Mouse (Mus musculus): ENCODE measurements around the gene Rab25. TPM values are rescaled to one million over a fixed set of nuclear protein-coding genes. Genes with fewer than 3 reads are reported as not detected.

The Rab25 gene
- polyA plus RNA-seq, 1 experiment from 2014 or later, result 1.6 TPM

DNA sequence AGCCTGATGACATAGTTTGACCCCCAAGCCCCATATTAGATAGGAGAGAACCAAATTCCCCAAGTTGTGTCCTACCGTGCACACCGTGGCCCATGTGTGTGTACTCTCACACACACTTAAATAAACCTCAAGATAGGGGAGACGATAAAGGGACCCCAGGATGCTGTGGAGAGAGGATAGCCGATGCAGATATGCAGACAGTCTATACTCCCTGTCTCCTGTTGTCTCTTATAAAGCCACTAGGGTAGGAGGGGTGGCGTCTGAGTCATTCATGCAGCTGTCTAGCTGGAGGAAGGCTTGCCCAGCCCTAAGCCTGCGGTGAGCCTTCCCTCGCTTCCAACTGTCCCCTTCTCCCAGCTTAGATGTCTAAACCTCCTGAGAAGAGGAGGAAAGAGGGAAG is 48.0 kb downstream of the Rab25 start:
- Histone ChIP-seq H3K4me1 (peaks cover 59% of the 10 kb centered on the region), H3K4me3 (no peak overlapping the region), H3K9me3 (no peaks in the 10 kb centered on the region), H3K27me3 (ENCODE audit: insufficient read depth, poor library complexity, severe bottlenecking) (peaks cover 13% of the 10 kb centered on the region), H3K36me3 (no peaks in the 10 kb centered on the region; the same call in 1 of the 2 replicates), H3K27ac (peak overlapping the region; percentile 49)
- DNase-seq (ENCODE audit: low spot score), result no peak
- 71% methylated on average over 7 of the region's 7 CpGs for WGBS

- DNase-seq (ENCODE audit: low spot score), result no peak
- no peaks in the 10 kb centered on the region for H3K9me3 ChIP-seq
- WGBS, result 77% methylated on average over 4 of the region's 4 CpGs
- no peak overlapping the region for H3K4me3 ChIP-seq
- peaks cover 63% of the 10 kb centered on the region for H3K4me1 ChIP-seq
- H3K27ac ChIP-seq, result no peak overlapping the region
- no peaks in the 10 kb centered on the region; the same call in 1 of the 2 replicates for H3K36me3 ChIP-seq
- H3K27me3 ChIP-seq (ENCODE audit: insufficient read depth, poor library complexity, severe bottlenecking), result peaks cover 13% of the 10 kb centered on the region
Observed at GRCm38 (mm10) chr3:88499580-88499979, 48.5 kb downstream of the Rab25 start.

GRCm38 (mm10) chr3:88495741-88496415 is 52.2 kb downstream of the Rab25 start:
- Histone ChIP-seq H3K4me3 (no peak overlapping the region), H3K9me3 (no peaks in the 10 kb centered on the region), H3K36me3 (no peaks in the 10 kb centered on the region; the same call in 1 of the 2 replicates), H3K4me1 (peaks cover 61% of the 10 kb centered on the region), H3K27ac (peak overlapping the region; percentile 91), H3K27me3 (ENCODE audit: insufficient read depth, poor library complexity, severe bottlenecking) (0 out of 2 replicates have a peak, but pooled peaks cover under 1% of the 10 kb centered on the region)
- DNase-seq (ENCODE audit: low spot score), result no peak
- 79% methylated on average over 10 of the region's 10 CpGs for WGBS

- no peak overlapping the region for H3K4me3 ChIP-seq
- peak; percentile 90 for DNase-seq (ENCODE audit: low spot score)
- H3K4me1 ChIP-seq, result peaks cover 61% of the 10 kb centered on the region
- H3K9me3 ChIP-seq, result no peaks in the 10 kb centered on the region
- peak overlapping the region; percentile 91 for H3K27ac ChIP-seq
- H3K36me3 ChIP-seq, result no peaks in the 10 kb centered on the region; the same call in 1 of the 2 replicates
- WGBS, result 36% methylated on average over 9 of the region's 9 CpGs
- H3K27me3 ChIP-seq (ENCODE audit: insufficient read depth, poor library complexity, severe bottlenecking), result no peaks in the 10 kb centered on the region
Observed at GRCm38 (mm10) chr3:88494836-88495628, 53.1 kb downstream of the Rab25 start.

- Histone ChIP-seq H3K36me3 (no peaks in the 10 kb centered on the region; the same call in 1 of the 2 replicates), H3K4me1 (peaks cover 69% of the 10 kb centered on the region), H3K27ac (peak overlapping the region; percentile 91), H3K9me3 (no peaks in the 10 kb centered on the region), H3K27me3 (ENCODE audit: insufficient read depth, poor library complexity, severe bottlenecking) (no peaks in the 10 kb centered on the region), H3K4me3 (peak overlapping the region; percentile 56)
- no peak for DNase-seq (ENCODE audit: low spot score)
- 72% methylated on average over 11 of the region's 11 CpGs for WGBS
Observed at GRCm38 (mm10) chr3:88493706-88494582, 54.2 kb downstream of the Rab25 start.

MicroRNAs encoded within 50 kb of the gene (microRNA counts, 519-probe panel; counts per million panel counts)
- not detected for microRNA mmu-miR-1905

Small RNA genes within 50 kb of the gene (microRNA-seq; reads per million reads assigned to microRNA genes)
- gene Mir1905, result not detected

Other genes starting within 250 kb of the Rab25 start
- gene Glmp, start 223.3 kb downstream of the Rab25 start, polyA plus RNA-seq (2016; fragmentation: Nextera tagmentation; extraction: Ambion mirVana), result 164 and 179 TPM in 2 replicates
- 2.5 and 2.6 TPM in 2 replicates for gene Tmem79, start 212.2 kb downstream of the Rab25 start, polyA plus RNA-seq (2016; fragmentation: Nextera tagmentation; extraction: Ambion mirVana)
- 64.5 and 76.0 TPM in 2 replicates for gene Smg5, start 212.0 kb downstream of the Rab25 start, polyA plus RNA-seq (2016; fragmentation: Nextera tagmentation; extraction: Ambion mirVana)
- 1.7 and 2.2 TPM in 2 replicates for gene Paqr6, start 183.7 kb downstream of the Rab25 start, polyA plus RNA-seq (2016; fragmentation: Nextera tagmentation; extraction: Ambion mirVana)
- gene Bglap3, start 175.6 kb downstream of the Rab25 start, polyA plus RNA-seq (2016; fragmentation: Nextera tagmentation; extraction: Ambion mirVana), result 0.44 TPM in 1 of 2 replicates, not detected in the other
- not detected in 2 replicates for gene Bglap2, start 169.6 kb downstream of the Rab25 start, polyA plus RNA-seq (2016; fragmentation: Nextera tagmentation; extraction: Ambion mirVana)
- gene Bglap, start 163.8 kb downstream of the Rab25 start, polyA plus RNA-seq (2016; fragmentation: Nextera tagmentation; extraction: Ambion mirVana), result not detected in 2 replicates
- gene Pmf1, start 138.0 kb downstream of the Rab25 start, polyA plus RNA-seq (2016; fragmentation: Nextera tagmentation; extraction: Ambion mirVana), result 131 and 149 TPM in 2 replicates
- 16.8 and 17.5 TPM in 2 replicates for gene Slc25a44, start 123.2 kb downstream of the Rab25 start, polyA plus RNA-seq (2016; fragmentation: Nextera tagmentation; extraction: Ambion mirVana)
- gene Sema4a, start 87.1 kb downstream of the Rab25 start, polyA plus RNA-seq (2016; fragmentation: Nextera tagmentation; extraction: Ambion mirVana), result 1.7 and 4.3 TPM in 2 replicates
- 57.7 and 80.7 TPM in 2 replicates for gene Lmna, start 38.3 kb downstream of the Rab25 start, polyA plus RNA-seq (2016; fragmentation: Nextera tagmentation; extraction: Ambion mirVana)
- 11.6 and 22.8 TPM in 2 replicates for gene Mex3a, start 15.9 kb downstream of the Rab25 start, polyA plus RNA-seq (2016; fragmentation: Nextera tagmentation; extraction: Ambion mirVana)
- 154 and 190 TPM in 2 replicates for gene Lamtor2, start 4.8 kb upstream of the Rab25 start, polyA plus RNA-seq (2016; fragmentation: Nextera tagmentation; extraction: Ambion mirVana)
- gene Ubqln4, start 5.5 kb upstream of the Rab25 start, polyA plus RNA-seq (2016; fragmentation: Nextera tagmentation; extraction: Ambion mirVana), result 49.5 and 62.2 TPM in 2 replicates
- 184 and 207 TPM in 2 replicates for gene Ssr2, start 27.6 kb upstream of the Rab25 start, polyA plus RNA-seq (2016; fragmentation: Nextera tagmentation; extraction: Ambion mirVana)
- 82.5 and 108 TPM in 2 replicates for gene Arhgef2, start 57.7 kb upstream of the Rab25 start, polyA plus RNA-seq (2016; fragmentation: Nextera tagmentation; extraction: Ambion mirVana)
- not detected in 2 replicates for gene Rxfp4, start 104.8 kb upstream of the Rab25 start, polyA plus RNA-seq (2016; fragmentation: Nextera tagmentation; extraction: Ambion mirVana)
- 73.3 and 87.3 TPM in 2 replicates for gene Khdc4, start 137.5 kb upstream of the Rab25 start, polyA plus RNA-seq (2016; fragmentation: Nextera tagmentation; extraction: Ambion mirVana)
- 40.5 and 42.5 TPM in 2 replicates for gene Rit1, start 168.5 kb upstream of the Rab25 start, polyA plus RNA-seq (2016; fragmentation: Nextera tagmentation; extraction: Ambion mirVana)
- 11.8 and 15.8 TPM in 2 replicates for gene Syt11, start 226.9 kb upstream of the Rab25 start, polyA plus RNA-seq (2016; fragmentation: Nextera tagmentation; extraction: Ambion mirVana)